Mouse (Mus musculus) thymus, adult 2 months (tissue): ENCODE results near the gene Col9a3. TPM values are rescaled to one million over a fixed set of nuclear protein-coding genes. Genes with fewer than 3 reads are reported as not detected.

Experiments used
- DNase-seq: peaks from one replicate; pipeline ENCODE4 v3.0.0; 2021
- H3K27ac ChIP-seq: fragments of 200-500 bp; 2 replicates; pipeline ENCODE4 v1.5.1; 2012; ENCODE audit warnings: low read length, control low read depth; ENCODE audit not compliant: control insufficient read depth, insufficient read depth
- H3K27me3 ChIP-seq: fragments of 200-500 bp; 2 replicates; pipeline ENCODE4 v1.6.1; 2012; ENCODE audit warnings: mild to moderate bottlenecking, low read length, moderate library complexity, mixed read lengths; ENCODE audit not compliant: control insufficient read depth, insufficient read depth
- H3K36me3 ChIP-seq: fragments of 200-500 bp; 2 replicates; pipeline ENCODE4 v1.6.1; 2012; ENCODE audit warnings: mild to moderate bottlenecking, low read length, moderate library complexity; ENCODE audit not compliant: control insufficient read depth, insufficient read depth
- H3K4me1 ChIP-seq: fragments of 200-500 bp; replicated peaks from 2 replicates; pipeline ENCODE4 v1.6.1; 2012; ENCODE audit warnings: low read length; ENCODE audit not compliant: control insufficient read depth, insufficient read depth
- H3K4me3 ChIP-seq: fragments of 200-500 bp; 2 replicates; pipeline ENCODE4 v1.5.1; 2012; ENCODE audit warnings: mild to moderate bottlenecking, low read length, control low read depth, moderate library complexity; ENCODE audit not compliant: control insufficient read depth, insufficient read depth
- CTCF ChIP-seq: fragments of 200-500 bp; IDR thresholded peaks from 2 replicates; pipeline ENCODE4 v1.5.1; 2012; ENCODE audit warnings: mild to moderate bottlenecking, control low read depth, low read length, moderate library complexity, borderline replicate concordance; ENCODE audit not compliant: control insufficient read depth, poor library complexity, insufficient read depth; ENCODE audit errors: extremely low read depth
- POLR2A ChIP-seq: fragments of 200-500 bp; IDR thresholded peaks from 2 replicates; pipeline ENCODE4 v1.6.1; 2012; ENCODE audit warnings: mild to moderate bottlenecking, low read length, control low read depth, moderate library complexity; ENCODE audit not compliant: control insufficient read depth, poor library complexity, insufficient read depth; ENCODE audit errors: extremely low read depth
- WGBS: fragments of 180-500 bp; shearing (Covaris S2); methylation state at CpG from one replicate; pipeline ENCODE4 v1.1.7; 2018; 5-methylcytosine and 5-hydroxymethylcytosine counted together
- polyA plus RNA-seq: library from polyadenylated mRNA; depleted of rRNA; stranded (reverse); fragments of >200 nt; gene quantifications from 2 replicates; pipeline ENCODE4 v1.2.3, GENCODE M21; 2012

Gene Col9a3
- polyA plus RNA-seq, 1 experiment: 4.8 TPM

DNA sequence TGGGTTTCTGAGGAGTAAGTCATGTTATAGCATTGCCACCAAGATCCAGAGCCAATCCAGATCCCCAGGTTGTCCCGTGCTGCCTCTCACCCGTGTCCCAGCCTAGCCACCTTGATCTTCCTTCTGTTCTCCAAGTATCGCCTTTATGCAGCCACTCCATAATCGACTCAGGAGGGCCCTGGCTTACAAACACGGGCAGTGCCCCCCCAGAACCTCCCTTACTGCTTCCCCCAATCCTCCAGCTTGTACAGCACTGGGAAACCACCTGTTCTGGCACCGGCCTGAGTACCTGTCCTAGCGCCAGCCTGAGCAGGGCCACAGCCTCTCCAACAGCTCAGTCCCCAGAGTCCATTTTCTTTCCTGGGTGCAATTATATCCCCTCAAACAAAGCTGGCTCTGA, 57.1 kb downstream of the Col9a3 start:
- TF ChIP-seq POLR2A: no peak
- no peak for TF ChIP-seq CTCF
- no peak overlapping the region for H3K27ac ChIP-seq
- 83% methylated on average over 7 of the region's 7 CpGs for WGBS

DNA sequence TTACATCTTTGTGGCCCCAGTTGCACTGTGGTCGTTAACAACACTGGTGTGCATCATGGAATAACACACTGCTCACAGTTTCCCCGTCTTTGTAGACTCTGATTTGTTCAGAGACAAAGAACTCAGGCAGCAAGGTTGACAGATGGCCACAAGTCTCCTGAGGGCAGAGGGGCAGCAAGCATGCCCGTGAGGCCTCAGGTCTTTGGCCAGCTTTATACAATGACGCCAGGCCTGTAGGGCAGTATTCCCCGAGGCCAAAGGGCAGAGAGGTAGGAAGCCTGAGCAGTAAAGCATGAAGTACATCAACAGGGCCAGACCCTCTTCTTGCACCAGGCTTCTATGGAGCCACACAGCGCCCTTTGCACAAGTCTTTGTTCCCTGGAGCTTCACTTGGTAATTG, 57.6 kb downstream of the Col9a3 start:
- Histone ChIP-seq H3K4me1 (no peaks in the 10 kb centered on the region), H3K27me3 (no peaks in the 10 kb centered on the region), H3K36me3 (no peaks in the 10 kb centered on the region), H3K27ac (no peak overlapping the region), H3K4me3 (no peak overlapping the region)
- 79% methylated on average over 6 of the region's 6 CpGs for WGBS
- TF ChIP-seq CTCF: no peak
- no peak for TF ChIP-seq POLR2A
- no peak for DNase-seq

More for the DNA sequence above, 57.1 kb downstream of the Col9a3 start:
- H3K36me3 ChIP-seq: no peaks in the 10 kb centered on the region
- no peaks in the 10 kb centered on the region for H3K27me3 ChIP-seq
- no peaks in the 10 kb centered on the region for H3K4me1 ChIP-seq
- H3K4me3 ChIP-seq: no peak overlapping the region
- no peak for DNase-seq

DNA sequence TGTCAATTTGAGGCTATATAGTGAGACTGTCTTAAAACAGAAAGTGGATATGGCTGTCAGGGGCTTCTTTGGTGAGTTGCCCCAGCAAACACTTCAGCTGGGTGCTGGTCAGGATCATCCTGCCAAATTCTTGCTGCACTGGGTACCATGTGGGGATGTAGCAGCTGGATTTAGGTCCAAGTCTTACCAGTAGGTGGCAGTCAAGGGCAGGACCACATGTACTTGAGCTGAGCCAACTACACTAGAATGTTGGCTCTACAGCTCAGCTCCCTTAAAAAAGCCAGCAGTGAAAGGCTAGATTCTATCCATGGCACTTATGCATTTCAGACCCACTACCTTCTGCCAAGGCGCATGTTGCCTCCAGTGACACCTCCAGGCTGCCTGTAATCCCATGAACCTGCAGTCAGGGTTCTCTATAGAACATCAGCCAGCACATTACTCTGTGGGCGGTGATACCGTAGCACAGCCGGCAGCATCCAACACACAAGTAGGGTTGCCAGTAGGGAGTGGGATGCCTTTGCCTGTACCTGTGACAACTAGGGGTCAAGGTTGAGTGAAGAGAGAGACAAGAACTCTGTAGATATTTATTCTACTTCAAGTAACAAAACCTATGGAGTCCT, 59.9 kb downstream of the Col9a3 start:
- no peaks in the 10 kb centered on the region for H3K4me1 ChIP-seq
- 85% methylated on average over 4 of the region's 4 CpGs for WGBS
- DNase-seq: peak; percentile 66
- H3K36me3 ChIP-seq: peaks cover 9% of the 10 kb centered on the region; the same call in 1 of the 2 replicates
- H3K27me3 ChIP-seq: no peaks in the 10 kb centered on the region
- no peak overlapping the region for H3K4me3 ChIP-seq
- TF ChIP-seq POLR2A (no peak), CTCF (no peak)
- H3K27ac ChIP-seq: no peak overlapping the region

DNA sequence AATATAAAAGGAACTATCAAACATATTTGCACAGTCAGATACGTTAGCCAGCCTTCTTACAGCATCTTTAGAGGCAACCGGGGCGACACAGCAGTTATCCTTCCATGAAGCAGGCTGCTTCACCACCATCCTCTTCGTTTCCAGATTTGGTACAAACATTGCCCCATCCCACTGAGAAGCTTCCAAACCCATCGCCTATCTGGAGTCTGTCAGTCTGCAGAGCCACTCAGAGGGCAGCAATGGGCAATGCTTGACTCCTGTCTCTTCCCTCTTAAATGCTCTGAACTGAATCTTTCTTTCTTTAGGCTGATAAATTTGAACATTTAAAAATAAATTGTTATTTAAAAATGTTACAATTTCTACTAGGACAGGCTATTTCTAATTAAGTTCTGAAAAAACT, 60.8 kb downstream of the Col9a3 start:
- 94% methylated on average over 5 of the region's 5 CpGs for WGBS
- Histone ChIP-seq H3K27ac (no peak overlapping the region), H3K4me1 (no peaks in the 10 kb centered on the region), H3K4me3 (no peak overlapping the region), H3K27me3 (no peaks in the 10 kb centered on the region), H3K36me3 (peaks cover 9% of the 10 kb centered on the region; the same call in 1 of the 2 replicates)
- DNase-seq: no peak
- TF ChIP-seq POLR2A (no peak), CTCF (no peak)

DNA sequence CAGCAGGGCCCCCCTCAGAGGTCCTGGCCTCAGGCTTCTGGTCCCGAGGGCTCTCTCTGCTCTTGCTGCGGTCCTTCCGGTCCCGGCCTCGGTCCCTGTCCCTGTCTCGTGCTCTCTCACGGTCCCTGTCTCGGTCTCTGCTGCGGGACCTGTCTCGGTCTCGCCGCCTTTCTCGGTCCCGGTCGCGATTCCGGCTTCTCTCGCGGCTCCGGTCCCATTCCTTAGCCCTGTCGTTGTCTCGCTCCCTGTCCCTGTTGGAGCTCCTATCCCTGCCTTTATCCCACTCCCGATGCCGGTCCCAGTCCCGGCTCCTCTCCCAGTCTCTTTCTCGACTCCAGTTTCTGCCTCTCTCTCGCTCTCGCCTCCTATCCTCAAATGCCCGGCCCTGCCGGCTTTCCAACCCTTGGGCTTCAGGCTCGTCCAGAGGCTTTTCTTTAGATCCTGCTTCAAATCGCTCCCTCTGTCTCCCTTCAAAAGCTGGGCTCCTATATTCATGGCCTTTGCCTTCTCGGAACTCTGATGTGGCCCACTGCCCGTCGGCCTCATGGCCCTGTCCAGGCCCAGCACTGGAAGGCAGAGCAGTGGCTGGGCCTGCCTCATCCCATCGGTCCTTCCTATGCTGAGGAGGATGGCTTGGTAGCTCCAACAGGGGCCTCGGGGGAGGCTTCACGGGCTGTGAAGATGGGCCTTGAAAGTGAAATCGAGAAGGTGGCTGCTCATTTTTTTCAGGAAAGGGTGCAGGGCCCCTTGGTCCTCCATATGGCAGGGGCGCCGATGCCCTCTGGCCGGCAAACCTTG, 62.0 kb downstream of the Col9a3 start:
- H3K27ac ChIP-seq: no peak overlapping the region
- H3K4me1 ChIP-seq: no peaks in the 10 kb centered on the region
- no peak overlapping the region for H3K4me3 ChIP-seq
- WGBS: 65% methylated on average over 42 of the region's 42 CpGs
- no peaks in the 10 kb centered on the region for H3K27me3 ChIP-seq
- peaks cover 9% of the 10 kb centered on the region; the same call in 1 of the 2 replicates for H3K36me3 ChIP-seq
- TF ChIP-seq CTCF (no peak), POLR2A (no peak)
- no peak for DNase-seq

- 94% methylated on average over 5 of the region's 5 CpGs for WGBS
- H3K27ac ChIP-seq: no peak overlapping the region
- H3K27me3 ChIP-seq: no peaks in the 10 kb centered on the region
- TF ChIP-seq POLR2A: no peak
- no peak for TF ChIP-seq CTCF
- DNase-seq: no peak
- H3K36me3 ChIP-seq: peaks cover 10% of the 10 kb centered on the region; the same call in 1 of the 2 replicates
- no peak overlapping the region for H3K4me3 ChIP-seq
- no peaks in the 10 kb centered on the region for H3K4me1 ChIP-seq
Measured at GRCm38 (mm10) chr2:180660521-180660920, 62.9 kb downstream of the Col9a3 start.
